Mouse (Mus musculus): ENCODE results near the gene Bspry. TPM values are rescaled to one million over a fixed set of nuclear protein-coding genes. Genes with fewer than 3 reads are reported as not detected.

The Bspry gene
- polyA plus RNA-seq (2017; shearing (Covaris generic)): 1 to 10 TPM; 6.5 to 7.1 TPM

DNA sequence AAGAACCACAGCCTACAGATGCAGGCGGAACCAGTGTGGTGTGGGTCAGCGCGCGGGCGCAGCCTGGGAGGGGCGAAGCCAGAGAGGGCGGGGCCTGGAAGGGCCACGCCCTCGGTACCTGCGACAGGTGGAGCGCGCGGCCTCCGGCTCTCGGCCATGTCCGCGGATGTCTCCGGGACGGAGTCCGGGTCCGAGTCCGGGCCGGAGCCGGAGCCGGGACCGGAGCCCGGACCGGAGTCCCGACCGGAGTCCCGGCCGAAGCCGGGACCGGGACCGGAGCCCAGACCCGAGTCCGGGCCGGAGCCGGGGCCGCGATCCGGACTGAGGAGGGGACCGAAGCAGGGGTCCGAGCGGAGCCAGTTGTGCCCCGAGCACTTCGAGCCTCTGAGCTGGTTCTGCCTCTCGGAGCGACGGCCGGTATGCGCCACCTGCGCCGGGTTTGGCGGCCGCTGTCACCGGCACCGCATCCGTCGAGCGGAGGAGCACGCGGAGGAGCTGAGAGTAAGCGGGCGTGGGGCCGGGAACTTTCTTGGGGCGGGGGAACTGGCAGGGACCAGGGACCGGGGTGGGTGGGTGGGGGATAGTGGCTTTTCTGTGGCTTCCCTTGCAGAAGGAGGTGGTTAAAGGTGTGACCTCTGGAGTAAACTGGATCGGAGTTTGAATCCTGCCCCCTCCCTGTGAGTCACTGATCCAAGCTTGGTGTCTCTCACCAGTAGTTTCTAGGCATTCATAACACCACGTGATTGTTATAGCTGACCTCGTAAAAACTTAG, at the start of gene Bspry:
TSS of gene Bspry (plus strand) at position 117 of the 772 bp plus-strand sequence.

GRCm38 (mm10) chr4:62435081-62435480, 44.8 kb upstream of the Bspry start, which contains the start of gene Rnf183:
Gene Rnf183, minus strand, starts transcription at chr4:62435252.

DNA sequence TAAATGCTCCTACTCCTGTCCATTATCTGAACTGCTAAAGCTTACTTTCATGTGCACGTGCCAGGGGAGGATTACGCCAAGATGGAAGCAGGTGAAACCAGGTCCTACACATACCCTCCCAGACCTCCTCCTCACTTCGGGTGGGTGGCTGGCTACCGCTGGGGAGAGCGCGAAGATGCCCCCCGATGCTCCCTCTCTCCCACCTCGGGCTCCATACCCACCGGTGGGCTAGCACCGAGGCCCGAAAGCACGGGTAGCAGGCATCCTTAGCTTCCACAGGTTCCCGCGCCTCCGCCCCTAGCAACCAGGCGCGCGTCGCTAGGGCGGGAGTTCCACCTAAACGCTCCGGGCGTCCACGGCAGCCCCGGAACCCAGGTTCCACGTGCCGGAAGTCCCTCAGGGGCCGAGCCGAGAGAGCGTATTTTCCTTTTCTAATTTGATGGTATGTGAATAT, 9.2 kb upstream of the Bspry start, which contains the start of gene Wdr31:
TSS of gene Wdr31 (minus strand) at position 299 of the 454 bp plus-strand sequence.

DNA sequence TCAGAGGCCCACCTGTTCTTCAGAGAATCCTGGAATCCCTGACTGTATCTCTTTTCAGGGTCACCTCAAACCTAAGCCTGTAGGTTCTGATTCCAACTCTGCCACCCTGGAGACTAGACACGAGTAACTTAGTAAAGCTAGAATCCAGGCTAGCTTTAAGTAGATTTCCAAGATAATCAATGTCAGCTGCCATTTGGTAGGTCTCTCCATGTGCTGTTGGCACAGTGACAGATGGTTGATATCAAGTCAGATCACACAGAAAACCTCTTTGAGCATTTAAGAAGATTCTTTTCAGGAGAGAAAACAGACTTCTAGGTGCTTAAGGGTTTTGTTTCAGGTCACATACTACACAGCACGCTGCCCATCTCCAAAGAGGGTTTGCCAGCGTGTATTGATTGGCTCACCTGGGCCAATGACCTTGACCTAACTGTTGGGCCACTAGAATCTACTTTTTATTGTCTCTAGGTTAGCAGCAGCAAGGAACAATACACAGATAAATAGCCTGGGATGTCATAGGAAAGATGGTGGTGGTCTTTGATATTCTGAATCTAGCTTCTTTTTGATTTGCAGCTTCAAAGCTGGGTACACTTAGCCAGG, 23.6 kb downstream of the Bspry start, which contains the start of gene Hdhd3:
TSS of gene Hdhd3 (minus strand) at position 94 of the 597 bp plus-strand sequence.

GRCm38 (mm10) chr4:62519849-62520233, 40.0 kb downstream of the Bspry start, which contains the start of gene Alad:
Gene Alad, minus strand, starts transcription at chr4:62519918.

DNA sequence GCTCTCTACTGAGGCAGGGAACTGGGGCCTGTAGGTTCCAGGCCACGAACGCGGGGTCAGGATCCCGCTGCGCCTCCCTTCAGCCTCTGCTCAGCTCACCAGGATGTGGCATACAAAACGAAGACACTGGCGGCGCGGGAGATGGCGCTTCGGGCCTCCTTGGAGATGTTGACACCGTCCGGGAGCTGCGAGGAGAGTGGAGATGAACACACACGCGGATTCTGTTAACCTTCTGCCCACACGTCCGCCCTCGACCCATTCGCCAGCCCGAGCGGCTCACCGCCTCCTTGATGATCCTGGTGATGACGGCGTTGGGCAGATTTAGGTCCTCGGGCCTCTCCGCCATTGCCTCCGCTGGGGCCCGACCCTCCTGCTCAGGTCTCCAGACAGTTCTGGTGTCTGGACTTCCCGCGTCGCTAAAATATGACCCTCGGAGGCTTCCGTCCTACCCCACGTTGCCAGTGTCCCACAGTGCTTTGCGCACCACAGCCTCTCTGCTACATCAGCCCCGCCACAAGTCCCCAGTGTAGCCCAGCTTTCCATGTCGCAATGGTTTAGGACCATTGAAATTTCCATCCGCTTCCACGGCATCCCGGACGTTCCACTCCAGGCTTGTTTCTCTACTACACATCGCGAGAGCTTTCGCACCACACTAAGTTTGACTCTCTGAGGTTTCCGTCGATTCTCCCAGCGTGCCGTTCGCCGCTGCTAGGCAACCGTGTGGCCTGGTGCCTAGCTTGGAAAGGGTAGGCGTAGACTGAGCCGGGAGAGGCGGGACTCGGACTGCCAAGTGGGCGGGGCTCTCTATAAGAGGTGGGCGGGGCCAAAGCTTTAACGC, 45.0 kb downstream of the Bspry start, which contains the start of the genes Pole3 and 4933430I17Rik:
TSS of gene Pole3 (minus strand) at position 418 of the 838 bp plus-strand sequence.
TSS of gene 4933430I17Rik (plus strand) at position 719 of the 838 bp plus-strand sequence.

Other genes with a start within 250 kb of the Bspry start
- 1 to 10 TPM in 1 of 2 experiments, under 1 TPM in 1; 0.58 to 1.9 TPM for gene Zfp37, start 249.0 kb upstream of the Bspry start, polyA plus RNA-seq (2017; shearing (Covaris generic))
- 10 to 100 TPM; 14.9 to 26.6 TPM for gene Slc31a2, start 217.5 kb upstream of the Bspry start, polyA plus RNA-seq (2017; shearing (Covaris generic))
- 10 to 100 TPM; 54.0 to 74.7 TPM for gene Fkbp15, start 119.5 kb upstream of the Bspry start, polyA plus RNA-seq (2017; shearing (Covaris generic))
- 10 to 100 TPM in 1 of 2 experiments, 1 to 10 TPM in 1; 6.5 to 10.1 TPM for gene Slc31a1, start 119.3 kb upstream of the Bspry start, polyA plus RNA-seq (2017; shearing (Covaris generic))
- 10 to 100 TPM; 89.8 to 97.3 TPM for gene Cdc26, start 71.4 kb upstream of the Bspry start, polyA plus RNA-seq (2017; shearing (Covaris generic))
- gene Prpf4, start 71.3 kb upstream of the Bspry start, polyA plus RNA-seq (2017; shearing (Covaris generic)): 10 to 100 TPM; 23.4 to 26.0 TPM
- 1 to 10 TPM in 1 of 2 experiments, not detected in 1; 2.0 TPM for gene Rnf183, start 44.8 kb upstream of the Bspry start, polyA plus RNA-seq (2017; shearing (Covaris generic))
- gene Wdr31, start 9.2 kb upstream of the Bspry start, polyA plus RNA-seq (2017; shearing (Covaris generic)): 1 to 10 TPM in 1 of 2 experiments, under 1 TPM in 1; 0.70 to 9.4 TPM
- gene Hdhd3, start 23.4 kb downstream of the Bspry start, polyA plus RNA-seq (2017; shearing (Covaris generic)): 1 to 10 TPM in 1 of 2 experiments, under 1 TPM in 1; 0.60 to 3.2 TPM
- gene Alad, start 39.9 kb downstream of the Bspry start, polyA plus RNA-seq (2017; shearing (Covaris generic)): 10 to 100 TPM; 59.0 to 59.1 TPM
- 10 to 100 TPM; 25.4 to 26.2 TPM for gene Pole3, start 45.0 kb downstream of the Bspry start, polyA plus RNA-seq (2017; shearing (Covaris generic))
- gene 4933430I17Rik, start 45.3 kb downstream of the Bspry start, polyA plus RNA-seq (2017; shearing (Covaris generic)): under 1 TPM in 1 of 2 experiments, not detected in 1; 0.21 TPM
- gene Rgs3, start 79.8 kb downstream of the Bspry start, polyA plus RNA-seq (2017; shearing (Covaris generic)): 100 to 1,000 TPM in 1 of 2 experiments, 10 to 100 TPM in 1; 73.6 to 122 TPM

All from inflammation-experienced regulatory T-cells (primary cell).